Mouse (Mus musculus) kidney, embryonic 14.5 days (tissue): ENCODE data around the gene Nebl. TPM values are rescaled to one million over a fixed set of nuclear protein-coding genes. Genes with fewer than 3 reads are reported as not detected.

Experiments
- ATAC-seq: fragments of 200-750 bp; cut with Nextera tagmentation; 2 replicates; pipeline ENCODE4 v1.8.0; 2017; ENCODE audit warnings: moderate number of reproducible peaks, mild to moderate bottlenecking, moderate TSS enrichment, moderate library complexity; ENCODE audit not compliant: low FRiP score, low TSS enrichment
- H3K27ac ChIP-seq: fragments of 300-500 bp; sonication (generic); 2 replicates; pipeline ENCODE4 v1.5.1; 2014; ENCODE audit warnings: low read depth, mild to moderate bottlenecking, low read length, moderate library complexity, mixed read lengths
- H3K27me3 ChIP-seq: fragments of 300-500 bp; sonication (generic); 2 replicates; pipeline ENCODE4 v1.6.1; 2014; ENCODE audit warnings: mild to moderate bottlenecking, low read length; ENCODE audit not compliant: control insufficient read depth, insufficient read depth
- H3K36me3 ChIP-seq: fragments of 300-500 bp; sonication (generic); 2 replicates; pipeline ENCODE4 v1.6.1; 2014; ENCODE audit warnings: low read length, mixed read lengths; ENCODE audit not compliant: control insufficient read depth, insufficient read depth
- H3K4me1 ChIP-seq: fragments of 300-500 bp; sonication (generic); 2 replicates; pipeline ENCODE4 v1.6.1; 2014; ENCODE audit warnings: low read length, mixed read lengths; ENCODE audit not compliant: control insufficient read depth, insufficient read depth
- H3K4me2 ChIP-seq: fragments of 300-500 bp; sonication (generic); replicated peaks from 2 replicates; pipeline ENCODE4 v1.6.1; 2014; ENCODE audit warnings: low read depth, mild to moderate bottlenecking, low read length
- H3K4me3 ChIP-seq: fragments of 300-500 bp; sonication (generic); 2 replicates; pipeline ENCODE4 v1.5.1; 2014; ENCODE audit warnings: mild to moderate bottlenecking, low read length
- H3K9ac ChIP-seq: fragments of 300-500 bp; sonication (generic); 2 replicates; pipeline ENCODE4 v1.6.1; 2014; ENCODE audit warnings: low read depth, mild to moderate bottlenecking, low read length, moderate library complexity
- H3K9me3 ChIP-seq: fragments of 300-500 bp; sonication (generic); 2 replicates; pipeline ENCODE4 v1.6.1; 2016; ENCODE audit warnings: low read length; ENCODE audit not compliant: control insufficient read depth
- WGBS: fragments of 180-500 bp; shearing (Covaris S2); extraction: QIAGEN DNeasy Blood & Tissue Kit; methylation state at CpG from one replicate; pipeline ENCODE4 v1.1.7; 2014; 5-methylcytosine and 5-hydroxymethylcytosine counted together
- polyA plus RNA-seq: library from polyadenylated mRNA; unstranded; fragments of >200 nt; fragmentation: Nextera tagmentation; extraction: Ambion mirVana; gene quantifications from 2 replicates; pipeline ENCODE4 v1.2.1, GENCODE M21; 2014

Nebl gene
- polyA plus RNA-seq, 1 experiment from 2014 or later = 6.4 TPM

DNA sequence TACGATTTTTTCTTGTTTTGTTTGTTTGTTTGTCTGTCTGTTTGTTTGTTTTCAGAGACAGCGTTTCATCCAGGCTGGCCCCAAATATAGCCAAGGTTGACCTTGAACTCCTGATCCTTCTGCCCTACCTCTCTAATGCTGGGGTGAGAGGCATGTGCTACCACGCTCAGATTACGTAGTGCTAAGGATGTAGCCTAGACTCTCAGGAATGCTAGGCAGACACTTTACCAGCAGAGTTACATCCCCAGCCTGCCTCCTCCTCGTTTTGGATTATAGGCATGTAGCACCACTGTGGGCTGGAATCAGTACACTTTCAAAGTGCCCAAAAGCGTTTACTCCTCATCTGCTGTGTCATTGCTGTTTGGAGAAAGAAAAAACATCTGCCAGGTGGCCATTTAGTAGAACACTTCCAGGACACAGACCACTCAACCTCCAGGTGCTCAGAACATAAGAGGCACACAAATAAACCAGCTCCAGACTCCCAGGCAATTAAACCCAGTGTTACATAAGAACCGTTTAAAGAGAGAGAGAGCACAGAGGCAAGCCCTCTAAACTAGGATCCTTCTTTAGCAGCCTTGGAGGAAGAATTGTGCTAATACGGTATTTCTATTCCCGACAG, 16.0 kb downstream of the Nebl start:
- no peaks in the 10 kb centered on the region for H3K27me3 ChIP-seq
- H3K9me3 ChIP-seq = no peaks in the 10 kb centered on the region; the same call in 1 of the 2 replicates
- no peak overlapping the region for H3K9ac ChIP-seq
- no peaks in the 10 kb centered on the region for H3K4me1 ChIP-seq
- H3K4me2 ChIP-seq = no peak overlapping the region
- no peak overlapping the region for H3K27ac ChIP-seq
- H3K4me3 ChIP-seq = no peak overlapping the region
- no peak for ATAC-seq
- H3K36me3 ChIP-seq = no peaks in the 10 kb centered on the region
- WGBS = 74% methylated on average over 9 of the region's 9 CpGs

DNA sequence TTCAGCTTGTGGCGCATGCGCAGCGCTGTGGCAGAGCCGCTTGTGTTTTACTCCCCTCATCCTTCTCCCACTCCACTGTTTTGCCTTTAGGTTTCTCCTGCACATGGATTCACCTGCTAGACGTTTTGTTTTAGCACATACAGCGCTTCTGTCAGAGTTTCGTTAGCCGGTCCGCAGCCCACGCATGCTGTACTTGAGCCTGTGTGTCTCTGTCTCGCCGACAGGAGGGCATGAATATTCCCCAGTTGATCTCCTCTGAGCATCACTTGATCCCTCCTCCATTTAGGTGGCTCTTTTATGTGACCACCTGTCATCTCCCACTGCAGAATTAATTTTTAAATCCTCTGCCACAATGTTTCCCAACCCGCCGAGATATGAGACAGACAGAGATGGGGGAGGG, 16.6 kb downstream of the Nebl start:
- Histone ChIP-seq H3K4me3 (no peak overlapping the region), H3K4me1 (no peaks in the 10 kb centered on the region), H3K36me3 (no peaks in the 10 kb centered on the region), H3K27ac (no peak overlapping the region), H3K9ac (no peak overlapping the region), H3K27me3 (no peaks in the 10 kb centered on the region), H3K4me2 (no peak overlapping the region), H3K9me3 (no peaks in the 10 kb centered on the region; the same call in 1 of the 2 replicates)
- 82% methylated on average over 14 of the region's 14 CpGs for WGBS
- no peak for ATAC-seq

DNA sequence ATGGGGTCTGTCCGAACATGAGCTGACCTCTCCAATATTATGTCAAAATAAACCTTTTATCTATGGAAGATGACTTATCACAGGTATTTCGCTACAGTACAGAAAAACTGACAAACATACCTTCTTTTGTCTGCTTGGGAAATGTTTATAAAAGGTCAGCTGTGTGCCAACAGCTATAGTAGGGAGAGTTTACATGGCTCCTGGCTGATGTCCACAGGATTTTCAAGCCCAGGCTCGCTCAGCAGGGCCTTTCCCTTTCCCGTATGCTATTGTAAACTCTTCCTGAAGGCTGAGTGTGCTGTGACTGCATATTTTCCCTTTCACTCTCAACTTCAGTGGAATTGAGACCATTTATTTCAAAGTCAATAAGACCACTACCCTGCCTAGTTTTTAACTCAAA, 17.1 kb downstream of the Nebl start:
- ATAC-seq = no peak
- 76% methylated on average over 4 of the region's 4 CpGs for WGBS
- no peaks in the 10 kb centered on the region; the same call in 1 of the 2 replicates for H3K9me3 ChIP-seq
- H3K9ac ChIP-seq = no peak overlapping the region
- no peak overlapping the region for H3K4me3 ChIP-seq
- no peaks in the 10 kb centered on the region for H3K36me3 ChIP-seq
- H3K27me3 ChIP-seq = no peaks in the 10 kb centered on the region
- no peak overlapping the region for H3K27ac ChIP-seq
- no peak overlapping the region for H3K4me2 ChIP-seq
- no peaks in the 10 kb centered on the region for H3K4me1 ChIP-seq

DNA sequence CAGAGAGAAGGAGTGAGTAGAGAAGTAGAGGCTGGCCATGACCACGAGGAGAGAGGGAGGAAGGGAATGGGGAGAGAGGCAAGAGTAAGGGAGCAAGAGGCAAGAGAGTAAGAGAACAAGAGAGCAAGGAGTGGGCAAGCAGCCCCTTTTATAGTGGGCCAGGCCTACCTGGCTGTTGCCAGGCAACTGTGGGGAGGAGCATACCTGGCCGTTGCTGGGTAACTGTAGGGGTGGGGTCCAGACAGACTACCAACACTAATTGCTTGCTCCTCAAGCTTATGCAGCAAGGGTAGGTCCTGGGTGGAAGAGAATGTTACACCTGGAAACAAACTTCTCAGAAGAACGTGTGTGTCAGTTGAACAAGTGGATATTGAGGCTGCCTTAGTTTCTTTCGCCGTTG, 20.0 kb downstream of the Nebl start:
- Histone ChIP-seq H3K4me3 (no peak overlapping the region), H3K27me3 (no peaks in the 10 kb centered on the region), H3K4me2 (no peak overlapping the region), H3K9me3 (no peaks in the 10 kb centered on the region), H3K4me1 (no peaks in the 10 kb centered on the region), H3K9ac (no peak overlapping the region), H3K27ac (no peak overlapping the region), H3K36me3 (no peaks in the 10 kb centered on the region)
- 86% methylated on average over 5 of the region's 5 CpGs for WGBS
- no peak for ATAC-seq

DNA sequence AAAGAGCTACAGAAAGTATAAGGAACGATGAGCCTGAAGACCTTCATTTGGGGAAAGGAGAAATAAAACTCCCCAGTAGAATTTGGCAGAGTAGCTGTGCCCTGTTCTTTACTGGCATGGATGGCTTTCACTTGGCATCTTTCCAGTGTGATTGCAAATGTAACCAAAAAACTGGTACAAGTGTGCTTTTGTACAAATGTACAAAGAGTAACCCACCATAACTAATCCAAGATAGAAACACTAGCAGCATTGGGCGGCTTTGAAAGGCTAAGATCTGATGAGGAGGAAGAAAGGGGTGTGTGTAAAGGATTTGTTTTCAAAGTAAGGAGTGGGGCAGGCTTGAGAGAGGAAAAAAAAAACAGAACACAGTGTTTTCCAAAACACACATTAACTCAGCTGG, 21.2 kb downstream of the Nebl start:
- Histone ChIP-seq H3K4me2 (no peak overlapping the region), H3K9ac (no peak overlapping the region), H3K4me1 (no peaks in the 10 kb centered on the region), H3K27me3 (no peaks in the 10 kb centered on the region), H3K9me3 (no peaks in the 10 kb centered on the region), H3K27ac (no peak overlapping the region), H3K4me3 (no peak overlapping the region), H3K36me3 (no peaks in the 10 kb centered on the region)
- 80% methylated on average over 2 of the region's 2 CpGs for WGBS
- ATAC-seq = no peak

DNA sequence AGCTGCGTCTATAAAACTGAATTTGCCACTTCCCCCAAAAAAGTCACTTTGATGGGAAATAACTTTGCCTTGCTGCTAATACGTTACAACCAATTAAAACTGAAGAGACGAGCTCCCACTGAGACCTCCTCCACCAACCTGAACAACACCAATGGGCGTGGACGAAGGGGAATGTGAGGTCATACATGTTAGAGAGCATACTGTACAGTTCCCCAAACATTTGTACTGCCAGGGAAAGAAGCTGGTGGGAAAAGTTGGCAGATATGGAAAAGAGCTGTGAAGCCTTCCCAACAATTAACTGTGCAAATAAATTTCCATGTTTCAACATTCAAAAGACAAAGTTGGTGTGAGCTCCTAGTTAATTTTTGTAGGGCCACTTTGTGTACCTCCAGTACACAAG, 25.3 kb downstream of the Nebl start:
- no peaks in the 10 kb centered on the region for H3K27me3 ChIP-seq
- H3K4me3 ChIP-seq = no peak overlapping the region
- WGBS = 72% methylated on average over 5 of the region's 5 CpGs
- no peak for ATAC-seq
- H3K4me1 ChIP-seq = no peaks in the 10 kb centered on the region
- H3K9ac ChIP-seq = no peak overlapping the region
- no peak overlapping the region for H3K27ac ChIP-seq
- no peaks in the 10 kb centered on the region for H3K36me3 ChIP-seq
- H3K4me2 ChIP-seq = no peak overlapping the region
- no peaks in the 10 kb centered on the region for H3K9me3 ChIP-seq

DNA sequence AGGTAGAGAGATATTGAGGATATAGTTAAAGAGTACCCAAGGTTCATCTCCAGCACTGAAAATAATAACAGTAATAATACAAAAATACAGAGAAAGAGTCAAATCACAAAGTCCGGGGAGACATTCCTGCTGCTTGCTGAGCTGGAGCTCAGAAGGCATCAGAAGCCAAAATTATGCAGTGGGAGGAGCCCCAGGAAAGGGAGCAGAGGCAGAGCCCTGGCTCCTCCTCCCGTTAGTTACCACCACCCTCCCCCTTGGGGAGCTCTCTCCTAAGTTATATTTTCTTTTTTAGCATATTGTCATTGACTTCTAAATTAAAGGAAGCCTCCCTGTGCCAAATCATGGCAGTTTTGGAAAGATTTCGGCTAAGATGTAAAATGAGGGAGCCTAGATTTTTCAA, 25.8 kb downstream of the Nebl start:
- 54% methylated on average over 3 of the region's 3 CpGs for WGBS
- H3K4me2 ChIP-seq = no peak overlapping the region
- no peak overlapping the region for H3K9ac ChIP-seq
- H3K27me3 ChIP-seq = no peaks in the 10 kb centered on the region
- H3K4me1 ChIP-seq = no peaks in the 10 kb centered on the region
- H3K36me3 ChIP-seq = no peaks in the 10 kb centered on the region
- ATAC-seq = peak; percentile 71; the same call in 1 of the 2 replicates
- no peak overlapping the region for H3K27ac ChIP-seq
- H3K4me3 ChIP-seq = no peak overlapping the region
- no peaks in the 10 kb centered on the region for H3K9me3 ChIP-seq

DNA sequence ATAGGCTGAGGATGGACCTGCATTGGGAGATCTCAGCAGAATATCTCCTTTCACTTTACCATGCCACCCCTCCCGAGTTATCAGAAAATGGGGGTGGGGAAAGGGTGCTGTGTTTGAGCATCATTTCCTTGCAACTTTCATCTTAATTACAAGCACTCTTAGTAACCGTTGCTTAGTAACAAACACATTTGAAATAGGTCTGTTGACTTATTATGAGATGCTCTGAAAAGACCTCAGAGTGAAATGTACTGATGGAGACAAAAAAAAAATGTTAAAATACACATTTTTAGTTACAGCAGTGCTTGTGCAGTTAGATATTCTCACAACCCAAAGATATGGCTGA, 28.1 kb downstream of the Nebl start:
- Histone ChIP-seq H3K9ac (no peak overlapping the region), H3K4me2 (no peak overlapping the region), H3K9me3 (no peaks in the 10 kb centered on the region), H3K27me3 (no peaks in the 10 kb centered on the region), H3K4me3 (no peak overlapping the region), H3K27ac (no peak overlapping the region), H3K4me1 (no peaks in the 10 kb centered on the region), H3K36me3 (no peaks in the 10 kb centered on the region)
- 72% methylated on average over 2 of the region's 2 CpGs for WGBS
- no peak for ATAC-seq

DNA sequence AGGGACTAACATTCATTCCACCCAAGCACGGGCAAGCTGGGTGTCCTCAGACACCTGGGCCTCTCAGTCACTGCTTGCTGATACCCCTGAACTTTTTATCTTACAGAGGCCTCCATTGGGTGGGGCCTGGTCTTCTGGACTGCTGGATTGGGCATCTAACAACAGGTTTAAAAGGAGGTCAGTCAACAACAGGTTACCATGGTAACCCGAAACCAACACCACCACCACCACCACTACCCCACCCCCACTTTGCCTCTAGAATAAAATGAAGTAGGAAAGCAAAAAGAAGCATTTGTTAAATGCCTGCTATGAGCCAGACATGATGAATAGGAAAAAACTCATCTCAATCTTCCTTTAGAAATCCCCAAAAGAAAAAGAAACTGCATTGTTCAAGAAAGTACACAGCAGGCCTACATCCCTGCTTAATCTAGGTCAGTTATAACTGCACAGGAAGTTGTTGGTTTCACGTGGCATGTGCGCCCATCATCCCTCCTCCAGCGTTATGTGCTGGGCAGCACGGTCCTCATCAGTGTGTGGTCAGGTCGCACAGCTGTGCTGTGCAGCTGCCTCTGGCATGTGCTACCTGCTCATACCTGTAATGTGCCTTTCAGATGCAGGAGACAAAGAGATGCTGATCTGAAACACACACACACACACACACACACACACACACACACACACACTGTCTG, 28.6 kb downstream of the Nebl start:
- no peak overlapping the region for H3K27ac ChIP-seq
- H3K4me3 ChIP-seq = no peak overlapping the region
- no peaks in the 10 kb centered on the region for H3K9me3 ChIP-seq
- 65% methylated on average over 7 of the region's 7 CpGs for WGBS
- no peaks in the 10 kb centered on the region for H3K36me3 ChIP-seq
- H3K4me1 ChIP-seq = no peaks in the 10 kb centered on the region
- no peak overlapping the region for H3K4me2 ChIP-seq
- H3K27me3 ChIP-seq = no peaks in the 10 kb centered on the region
- no peak overlapping the region for H3K9ac ChIP-seq
- ATAC-seq = no peak
